Mouse (Mus musculus) adrenal gland, adult (tissue): Measurements from ENCODE around the gene Apoa1.

Experiments
- DNase-seq, 2 experiments: peaks; one replicate each; pipeline ENCODE4 v3.0.0; 2022 to 2023; ENCODE audit warnings: low spot score in 1 of 2; ENCODE audit not compliant: inconsistent age in 2 of 2

Gene Apoa1

GRCm38 (mm10) chr9:46228491-46228890 is at the start of gene Apoa1:
Gene Apoa1 (plus strand): TSS chr9:46228580.
- no peak for DNase-seq

- DNase-seq: no peak
Observed at GRCm38 (mm10) chr9:46178595-46178994, 49.8 kb upstream of the Apoa1 start.

- no peak for DNase-seq
Observed at GRCm38 (mm10) chr9:46181297-46181696, 47.1 kb upstream of the Apoa1 start.

- peak in 1 of 2 experiments; percentile 37 for DNase-seq
Observed at GRCm38 (mm10) chr9:46184542-46184941, 43.8 kb upstream of the Apoa1 start.

GRCm38 (mm10) chr9:46185191-46185590 is 43.2 kb upstream of the Apoa1 start:
- DNase-seq: peak in 1 of 2 experiments; percentile 87

- DNase-seq: peak in 1 of 2 experiments; percentile 38
Observed at GRCm38 (mm10) chr9:46186387-46186786, 42.0 kb upstream of the Apoa1 start.

- DNase-seq: no peak
Observed at GRCm38 (mm10) chr9:46188370-46188769, 40.0 kb upstream of the Apoa1 start.

- peak in 1 of 2 experiments; percentile 23 for DNase-seq
Observed at GRCm38 (mm10) chr9:46188956-46189355, 39.4 kb upstream of the Apoa1 start.

GRCm38 (mm10) chr9:46189381-46189780 is 39.0 kb upstream of the Apoa1 start:
- DNase-seq: no peak

GRCm38 (mm10) chr9:46191234-46191633 is 37.1 kb upstream of the Apoa1 start:
- peak in 1 of 2 experiments; percentile 46 for DNase-seq

- peak in 1 of 2 experiments; percentile 78 for DNase-seq
Observed at GRCm38 (mm10) chr9:46191644-46192043, 36.7 kb upstream of the Apoa1 start.

- no peak for DNase-seq
Observed at GRCm38 (mm10) chr9:46192642-46193041, 35.7 kb upstream of the Apoa1 start.

- DNase-seq: no peak
Observed at GRCm38 (mm10) chr9:46194809-46195208, 33.6 kb upstream of the Apoa1 start.

- DNase-seq: peak; percentile 76 to 80
Observed at GRCm38 (mm10) chr9:46196699-46197169, 31.6 kb upstream of the Apoa1 start.

GRCm38 (mm10) chr9:46198461-46198860 is 29.9 kb upstream of the Apoa1 start:
- no peak for DNase-seq

GRCm38 (mm10) chr9:46198936-46199335 is 29.4 kb upstream of the Apoa1 start:
- no peak for DNase-seq

- peak; percentile 75 to 88 for DNase-seq
Observed at GRCm38 (mm10) chr9:46199609-46200008, 28.8 kb upstream of the Apoa1 start.

GRCm38 (mm10) chr9:46206834-46207500 is 21.4 kb upstream of the Apoa1 start:
- DNase-seq: no peak

GRCm38 (mm10) chr9:46207501-46207869 is 20.9 kb upstream of the Apoa1 start:
- no peak for DNase-seq

GRCm38 (mm10) chr9:46208401-46208974 is 19.9 kb upstream of the Apoa1 start:
- peak; percentile 45 to 69 for DNase-seq

- DNase-seq: no peak
Observed at GRCm38 (mm10) chr9:46210473-46210872, 17.9 kb upstream of the Apoa1 start.

- DNase-seq: no peak
Observed at GRCm38 (mm10) chr9:46214276-46214675, 14.1 kb upstream of the Apoa1 start.

GRCm38 (mm10) chr9:46214946-46215337 is 13.4 kb upstream of the Apoa1 start:
- DNase-seq: peak in 1 of 2 experiments; percentile 64
